In the genomic region with DNA sequence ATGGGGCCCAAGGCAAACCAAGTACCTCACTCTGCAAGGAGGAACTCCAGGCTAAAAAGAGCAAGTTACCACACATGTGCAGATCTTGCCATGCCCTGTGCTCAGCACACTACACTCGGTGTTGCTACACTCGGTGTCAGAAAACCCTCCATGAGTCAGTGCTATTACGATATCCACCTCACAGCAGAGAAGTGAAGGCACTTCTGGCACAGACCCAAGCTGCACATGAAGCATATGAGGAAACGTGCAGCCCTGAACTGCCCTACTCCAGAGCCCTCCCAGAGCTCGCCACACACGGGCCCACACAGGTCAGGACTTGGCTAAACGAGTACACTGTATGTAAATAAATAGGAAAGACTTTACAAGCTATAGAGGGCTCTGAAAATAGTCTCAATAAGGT, we compare ENCODE assay signal across 9 mouse cellular contexts.
DNase-seq lines count a peak whose midpoint lies in the region; ATAC-seq and TF ChIP-seq lines count a peak whose summit lies in the region.
"Had no signal": no experiment of that assay in that cellular context is flagged by ENCODE, and none has a peak within 500 bp of the region (broad histone marks: within the 10 kb centered on the region; RNA-seq: fewer than 3 reads in every experiment).

No protein-coding gene starts in this region.

- peaks cover 16% of the 10 kb centered on the region; the same call in 1 of the 2 replicates for H3K4me1 ChIP-seq in kidney, postnatal 0 days (replicated peaks; ENCODE audit: insufficient read depth, low read length)
- peaks cover 1% of the 10 kb centered on the region; the same call in 1 of the 2 replicates for H3K4me1 ChIP-seq in hindbrain, embryonic 16.5 days (ENCODE audit: control insufficient read depth, insufficient read depth, low read depth, low read length)

- H3K4me2 ChIP-seq in kidney, postnatal 0 days (ENCODE audit: low read length): no peak overlapping the region
- no peak overlapping the region for H3K4me2 ChIP-seq in hindbrain, embryonic 16.5 days (ENCODE audit: low read length)
- H3K4me2 ChIP-seq: hindbrain, embryonic 12.5 days had no signal

- H3K27ac ChIP-seq in kidney, postnatal 0 days: peak overlapping the region; percentile 70; the same call in 1 of the 2 replicates
- no peak overlapping the region for H3K27ac ChIP-seq in hindbrain, embryonic 16.5 days (ENCODE audit: low read depth, low read length)
- H3K27ac ChIP-seq: hindbrain, embryonic 12.5 days had no signal

- no peak for DNase-seq in kidney, postnatal 0 days (ENCODE audit: low spot score)
- no peak for DNase-seq in kidney, adult 18-20 months
- peak; percentile 76 for DNase-seq in adrenal gland, postnatal 10 days
- peak; percentile 32 to 55 for DNase-seq in kidney, postnatal 36 days
- no peak for DNase-seq in left cerebral cortex, adult 18-20 months (ENCODE audit: low spot score in 2 of 2)
- no peak for DNase-seq in right cerebral cortex, adult 18-20 months

- WGBS in kidney, postnatal 0 days: 46% methylated on average over 7 of the region's 7 CpGs
- 67% methylated on average over 7 of the region's 7 CpGs for WGBS in hindbrain, embryonic 16.5 days

- no peak overlapping the region for H3K9ac ChIP-seq in kidney, postnatal 0 days (ENCODE audit: low read depth, low read length)
- H3K9ac ChIP-seq in hindbrain, embryonic 16.5 days (ENCODE audit: low read depth, low read length): no peak overlapping the region
- H3K9ac ChIP-seq: hindbrain, embryonic 12.5 days had no signal

- no peaks in the 10 kb centered on the region for H3K36me3 ChIP-seq in kidney, postnatal 0 days (ENCODE audit: insufficient read depth, low read length)
- peaks cover 6% of the 10 kb centered on the region; the same call in 1 of the 2 replicates for H3K36me3 ChIP-seq in hindbrain, embryonic 16.5 days (ENCODE audit: control insufficient read depth, insufficient read depth, low read length)

- no peaks in the 10 kb centered on the region for H3K27me3 ChIP-seq in kidney, postnatal 0 days (ENCODE audit: insufficient read depth, low read length)
- no peaks in the 10 kb centered on the region for H3K27me3 ChIP-seq in hindbrain, embryonic 16.5 days (replicated peaks; ENCODE audit: control insufficient read depth, insufficient read depth, low read length)
- H3K27me3 ChIP-seq: hindbrain, embryonic 12.5 days had no signal

- no peak for TF ChIP-seq CTCF in kidney, postnatal 0 days (IDR thresholded peaks at IDR 0.05; ENCODE audit: low read depth)

- no peaks in the 10 kb centered on the region for H3K9me3 ChIP-seq in kidney, postnatal 0 days (replicated peaks; ENCODE audit: low read length)
- H3K9me3 ChIP-seq in hindbrain, embryonic 16.5 days (ENCODE audit: control insufficient read depth, low read length): no peaks in the 10 kb centered on the region
- H3K9me3 ChIP-seq: hindbrain, embryonic 12.5 days had no signal

- no peak overlapping the region for H3K4me3 ChIP-seq in kidney, postnatal 0 days (replicated peaks; ENCODE audit: low read depth, low read length)
- no peak overlapping the region for H3K4me3 ChIP-seq in hindbrain, embryonic 16.5 days (ENCODE audit: low read length)
- H3K4me3 ChIP-seq: hindbrain, embryonic 12.5 days had no signal

- ATAC-seq in kidney, postnatal 0 days (replicated peaks; ENCODE audit: low FRiP score, low read depth): peak; percentile 73
- ATAC-seq in monocyte, adult 5-6 weeks (replicated peaks; ENCODE audit: insufficient number of reproducible peaks, low FRiP score, low TSS enrichment, poor library complexity, severe bottlenecking): peak; percentile 90
- no peak for ATAC-seq in hindbrain, embryonic 16.5 days

Comparison
In these comparisons a context has a peak if more than half of its experiments do, and no peak if none do; other contexts are left out.
1. DNase-seq: peak in adrenal gland, postnatal 10 days (single experiment) and kidney, postnatal 36 days (2 of 2); none in kidney, postnatal 0 days (single experiment), kidney, adult 18-20 months (single experiment), left cerebral cortex, adult 18-20 months (0 of 2) and right cerebral cortex, adult 18-20 months (single experiment).